Mouse (Mus musculus): ENCODE data around the gene Klrb1b. TPM values are rescaled to one million over a fixed set of nuclear protein-coding genes. Genes with fewer than 3 reads are reported as not detected.
A peak's percentile ranks its signal among the peaks of the same experiment; 100 is the strongest.

Klrb1b gene
- polyA plus RNA-seq, 1 experiment from 2014 or later: not detected

GRCm38 (mm10) chr6:128838342-128839265 lies 12.5 kb upstream of the Klrb1b start:
- peaks cover 34% of the 10 kb centered on the region for H3K4me1 ChIP-seq
- no peaks in the 10 kb centered on the region for H3K36me3 ChIP-seq (replicated peaks)
- peak; percentile 87 for DNase-seq (ENCODE audit: extremely low spot score, low spot score)
- WGBS: under 1% methylated on average over 49 of the region's 49 CpGs
- H3K4me3 ChIP-seq: peak overlapping the region; percentile 71
- H3K27me3 ChIP-seq (ENCODE audit: poor library complexity, severe bottlenecking): peaks cover 4% of the 10 kb centered on the region; the same call in 1 of the 2 replicates
- H3K27ac ChIP-seq: peak overlapping the region; percentile 93
- H3K9me3 ChIP-seq: no peaks in the 10 kb centered on the region

- H3K27me3 ChIP-seq (ENCODE audit: poor library complexity, severe bottlenecking): peaks cover 4% of the 10 kb centered on the region; the same call in 1 of the 2 replicates
- H3K4me3 ChIP-seq: peak overlapping the region; percentile 71
- no peaks in the 10 kb centered on the region for H3K9me3 ChIP-seq
- H3K36me3 ChIP-seq (replicated peaks): no peaks in the 10 kb centered on the region
- H3K4me1 ChIP-seq: peaks cover 34% of the 10 kb centered on the region
- WGBS: 2% methylated on average over 14 of the region's 14 CpGs
- peak overlapping the region; percentile 93 for H3K27ac ChIP-seq
- DNase-seq (ENCODE audit: extremely low spot score, low spot score): peak; percentile 58
Measured at GRCm38 (mm10) chr6:128837454-128838341, 11.6 kb upstream of the Klrb1b start.

GRCm38 (mm10) chr6:128836955-128837334 lies 10.8 kb upstream of the Klrb1b start:
- no peak for DNase-seq (ENCODE audit: extremely low spot score, low spot score)
- whole genome bisulfite sequencing: 87% methylated on average over 6 of the region's 6 CpGs
- peaks cover 29% of the 10 kb centered on the region for H3K4me1 ChIP-seq
- no peaks in the 10 kb centered on the region for H3K36me3 ChIP-seq (replicated peaks)
- H3K27me3 ChIP-seq (ENCODE audit: poor library complexity, severe bottlenecking): peaks cover 4% of the 10 kb centered on the region; the same call in 1 of the 2 replicates
- H3K4me3 ChIP-seq: peak overlapping the region; percentile 71
- no peaks in the 10 kb centered on the region for H3K9me3 ChIP-seq
- peak overlapping the region; percentile 93 for H3K27ac ChIP-seq

GRCm38 (mm10) chr6:128836191-128836954 lies 10.2 kb upstream of the Klrb1b start:
- H3K4me1 ChIP-seq: peaks cover 23% of the 10 kb centered on the region
- no peak for DNase-seq (ENCODE audit: extremely low spot score, low spot score)
- no peaks in the 10 kb centered on the region for H3K9me3 ChIP-seq
- H3K36me3 ChIP-seq (replicated peaks): no peaks in the 10 kb centered on the region
- no peaks in the 10 kb centered on the region for H3K27me3 ChIP-seq (ENCODE audit: poor library complexity, severe bottlenecking)
- no peak overlapping the region for H3K27ac ChIP-seq
- WGBS: 83% methylated on average over 8 of the region's 8 CpGs
- H3K4me3 ChIP-seq: no peak overlapping the region; the same call in 1 of the 2 replicates

- WGBS: 91% methylated on average over 4 of the region's 4 CpGs
- H3K9me3 ChIP-seq: no peaks in the 10 kb centered on the region
- H3K4me3 ChIP-seq: no peak overlapping the region
- H3K36me3 ChIP-seq (replicated peaks): no peaks in the 10 kb centered on the region
- no peaks in the 10 kb centered on the region for H3K27me3 ChIP-seq (ENCODE audit: poor library complexity, severe bottlenecking)
- no peak for DNase-seq (ENCODE audit: extremely low spot score, low spot score)
- peaks cover 22% of the 10 kb centered on the region for H3K4me1 ChIP-seq
- H3K27ac ChIP-seq: no peak overlapping the region
Measured at GRCm38 (mm10) chr6:128835571-128835970, 9.4 kb upstream of the Klrb1b start.

GRCm38 (mm10) chr6:128833046-128833445 lies 6.9 kb upstream of the Klrb1b start:
- Histone ChIP-seq H3K9me3 (no peaks in the 10 kb centered on the region), H3K4me3 (no peak overlapping the region), H3K27me3 (ENCODE audit: poor library complexity, severe bottlenecking) (no peaks in the 10 kb centered on the region), H3K36me3 (replicated peaks) (no peaks in the 10 kb centered on the region), H3K27ac (no peak overlapping the region), H3K4me1 (peaks cover 15% of the 10 kb centered on the region)
- WGBS: 90% methylated on average over 10 of the region's 10 CpGs
- DNase-seq (ENCODE audit: extremely low spot score, low spot score): no peak

- Histone ChIP-seq H3K4me3 (no peak overlapping the region), H3K4me1 (peaks cover 4% of the 10 kb centered on the region), H3K27me3 (ENCODE audit: poor library complexity, severe bottlenecking) (no peaks in the 10 kb centered on the region), H3K9me3 (no peaks in the 10 kb centered on the region), H3K27ac (no peak overlapping the region), H3K36me3 (replicated peaks) (no peaks in the 10 kb centered on the region)
- DNase-seq (ENCODE audit: extremely low spot score, low spot score): no peak
- 75% methylated on average over 4 of the region's 4 CpGs for WGBS
Measured at GRCm38 (mm10) chr6:128829837-128830236, 3.7 kb upstream of the Klrb1b start.

GRCm38 (mm10) chr6:128826781-128827180 lies 650 bp upstream of the Klrb1b start:
- 93% methylated on average over 3 of the region's 3 CpGs for WGBS
- Histone ChIP-seq H3K36me3 (replicated peaks) (no peaks in the 10 kb centered on the region), H3K4me3 (no peak overlapping the region)

GRCm38 (mm10) chr6:128818083-128818802 lies 7.9 kb downstream of the Klrb1b start:
- Histone ChIP-seq H3K27ac (no peak overlapping the region), H3K4me1 (no peaks in the 10 kb centered on the region), H3K4me3 (no peak overlapping the region), H3K27me3 (ENCODE audit: poor library complexity, severe bottlenecking) (no peaks in the 10 kb centered on the region), H3K36me3 (replicated peaks) (no peaks in the 10 kb centered on the region), H3K9me3 (no peaks in the 10 kb centered on the region)
- DNase-seq (ENCODE audit: extremely low spot score, low spot score): no peak
- 85% methylated on average over 4 of the region's 4 CpGs for WGBS

More at GRCm38 (mm10) chr6:128826781-128827180, 650 bp upstream of the Klrb1b start:
- Histone ChIP-seq H3K9me3 (no peaks in the 10 kb centered on the region), H3K27ac (no peak overlapping the region), H3K27me3 (ENCODE audit: poor library complexity, severe bottlenecking) (no peaks in the 10 kb centered on the region), H3K4me1 (peaks cover 4% of the 10 kb centered on the region)
- DNase-seq (ENCODE audit: extremely low spot score, low spot score): no peak

GRCm38 (mm10) chr6:128808532-128808931 lies 17.6 kb downstream of the Klrb1b start:
- peaks cover 2% of the 10 kb centered on the region; the same call in 1 of the 2 replicates for H3K9me3 ChIP-seq
- 87% methylated on average over 5 of the region's 5 CpGs for WGBS
- DNase-seq (ENCODE audit: extremely low spot score, low spot score): no peak
- no peaks in the 10 kb centered on the region for H3K36me3 ChIP-seq (replicated peaks)
- H3K27ac ChIP-seq: no peak overlapping the region
- no peaks in the 10 kb centered on the region for H3K27me3 ChIP-seq (ENCODE audit: poor library complexity, severe bottlenecking)
- H3K4me3 ChIP-seq: no peak overlapping the region
- H3K4me1 ChIP-seq: peaks cover 2% of the 10 kb centered on the region; the same call in 1 of the 2 replicates

- 67% methylated on average over 3 of the region's 3 CpGs for WGBS
- Histone ChIP-seq H3K4me3 (no peak overlapping the region), H3K27me3 (ENCODE audit: poor library complexity, severe bottlenecking) (no peaks in the 10 kb centered on the region), H3K9me3 (peaks cover 2% of the 10 kb centered on the region; the same call in 1 of the 2 replicates), H3K36me3 (replicated peaks) (no peaks in the 10 kb centered on the region), H3K4me1 (peaks cover 12% of the 10 kb centered on the region), H3K27ac (no peak overlapping the region)
- no peak for DNase-seq (ENCODE audit: extremely low spot score, low spot score)
Measured at GRCm38 (mm10) chr6:128807021-128807420, 19.1 kb downstream of the Klrb1b start.
